Mouse (Mus musculus) limb, embryonic 10.5 days (tissue): Measurements from ENCODE around the gene Pdzd2. TPM values are rescaled to one million over a fixed set of nuclear protein-coding genes. Genes with fewer than 3 reads are reported as not detected.

Source experiments
- DNase-seq: peaks from one replicate; pipeline ENCODE4 v3.0.0-alpha.2; 2017; ENCODE audit warnings: low spot score
- H3K27ac ChIP-seq: fragments of 300-500 bp; sonication (generic); 2 replicates; pipeline ENCODE4 v1.5.1; 2016; ENCODE audit warnings: mild to moderate bottlenecking
- H3K27me3 ChIP-seq: fragments of 300-500 bp; sonication (generic); 2 replicates; pipeline ENCODE4 v1.6.1; 2016; ENCODE audit warnings: low read depth, mild to moderate bottlenecking; ENCODE audit not compliant: poor library complexity, severe bottlenecking
- H3K36me3 ChIP-seq: fragments of 300-500 bp; sonication (generic); 2 replicates; pipeline ENCODE4 v1.6.1; 2016; ENCODE audit warnings: mild to moderate bottlenecking, moderate library complexity
- H3K4me1 ChIP-seq: fragments of 300-500 bp; sonication (generic); 2 replicates; pipeline ENCODE4 v1.6.1; 2016
- H3K4me3 ChIP-seq: fragments of 300-500 bp; sonication (generic); 2 replicates; pipeline ENCODE4 v1.5.1; 2016; ENCODE audit warnings: mild to moderate bottlenecking, moderate library complexity
- H3K9me3 ChIP-seq: fragments of 300-500 bp; sonication (generic); replicated peaks from 2 replicates; pipeline ENCODE4 v1.6.1; 2016; ENCODE audit warnings: mild to moderate bottlenecking
- WGBS: fragments of 180-500 bp; shearing (Covaris S2); methylation state at CpG from one replicate; pipeline ENCODE4 v1.1.7; 2016; 5-methylcytosine and 5-hydroxymethylcytosine counted together
- polyA plus RNA-seq: library from polyadenylated mRNA; unstranded; fragments of >200 nt; fragmentation: Nextera tagmentation; extraction: Ambion mirVana; gene quantifications from 2 replicates; pipeline ENCODE4 v1.2.1, GENCODE M21; 2016

The Pdzd2 gene
- polyA plus RNA-seq, 1 experiment from 2014 or later: 16.0 TPM

DNA sequence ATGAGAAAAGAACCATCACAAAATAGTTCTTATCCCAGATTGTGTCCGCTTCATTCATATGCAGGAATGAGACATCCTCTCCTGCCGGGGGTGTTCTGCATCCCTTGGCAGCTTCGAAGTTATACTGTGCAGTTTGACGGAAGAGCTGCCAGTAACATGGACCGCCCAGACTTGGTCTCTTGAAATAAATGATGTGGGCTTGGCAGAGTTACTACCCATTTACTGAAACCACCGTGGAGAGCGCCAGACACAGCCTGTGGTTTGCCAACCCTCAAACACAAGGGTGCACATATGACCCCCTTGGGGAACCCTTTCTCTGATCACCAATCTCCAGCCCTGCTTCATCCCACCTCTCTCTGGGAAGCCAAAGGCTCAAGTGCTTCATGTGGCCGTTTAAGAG lies 331.5 kb downstream of the Pdzd2 start:
- WGBS: 90% methylated on average over 8 of the region's 8 CpGs
- no peaks in the 10 kb centered on the region for H3K9me3 ChIP-seq
- no peak overlapping the region for H3K4me3 ChIP-seq
- DNase-seq: no peak
- H3K27ac ChIP-seq: no peak overlapping the region
- H3K27me3 ChIP-seq: no peaks in the 10 kb centered on the region
- peaks cover 4% of the 10 kb centered on the region; the same call in 1 of the 2 replicates for H3K36me3 ChIP-seq
- no peaks in the 10 kb centered on the region for H3K4me1 ChIP-seq

DNA sequence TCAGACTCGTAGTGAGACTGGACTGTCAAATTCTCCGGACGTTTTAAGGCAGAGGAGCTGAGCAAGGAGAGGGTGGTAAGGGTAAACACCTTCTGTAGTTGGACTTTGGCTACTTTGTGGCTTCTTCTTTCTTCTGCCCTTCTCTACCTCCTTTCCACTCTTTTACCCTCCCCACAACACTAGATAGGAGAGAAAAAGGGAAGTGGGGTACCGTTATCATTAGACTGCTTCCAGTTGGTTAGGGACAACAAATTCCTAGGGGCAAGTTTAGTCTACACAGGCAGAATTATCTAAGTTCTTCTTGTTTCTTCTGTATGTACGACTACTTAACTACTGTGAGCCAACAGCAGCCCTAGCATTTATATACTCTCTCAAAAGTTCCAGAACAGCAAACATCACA lies 334.1 kb downstream of the Pdzd2 start:
- DNase-seq: no peak
- Histone ChIP-seq H3K27me3 (no peaks in the 10 kb centered on the region), H3K9me3 (no peaks in the 10 kb centered on the region), H3K27ac (no peak overlapping the region), H3K36me3 (peaks cover 11% of the 10 kb centered on the region; the same call in 1 of the 2 replicates), H3K4me3 (no peak overlapping the region), H3K4me1 (no peaks in the 10 kb centered on the region)
- 89% methylated on average over 5 of the region's 5 CpGs for WGBS

DNA sequence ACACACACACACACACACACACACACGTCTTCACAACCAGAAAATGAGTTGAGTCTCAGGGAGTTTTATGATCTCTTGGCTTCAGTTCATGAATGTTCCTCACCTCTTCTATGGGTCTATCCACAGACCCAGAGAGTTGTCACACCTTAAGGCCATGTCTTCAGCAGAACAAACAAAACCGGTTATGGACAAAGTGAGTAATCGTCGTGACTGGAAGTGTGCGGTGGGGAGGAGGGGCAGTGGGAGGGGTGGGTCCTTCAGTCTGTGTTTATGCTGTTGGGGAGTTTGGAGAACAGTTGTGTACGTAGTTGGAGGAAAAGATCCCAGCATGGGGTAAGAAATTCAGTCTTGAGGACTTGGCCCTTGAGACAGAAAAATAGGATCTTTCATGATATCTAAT lies 342.7 kb downstream of the Pdzd2 start:
- H3K9me3 ChIP-seq: no peaks in the 10 kb centered on the region
- no peaks in the 10 kb centered on the region for H3K27me3 ChIP-seq
- H3K4me1 ChIP-seq: no peaks in the 10 kb centered on the region
- no peak overlapping the region for H3K27ac ChIP-seq
- WGBS: 82% methylated on average over 6 of the region's 6 CpGs
- peaks cover 18% of the 10 kb centered on the region; the same call in 1 of the 2 replicates for H3K36me3 ChIP-seq
- DNase-seq: no peak
- H3K4me3 ChIP-seq: no peak overlapping the region

DNA sequence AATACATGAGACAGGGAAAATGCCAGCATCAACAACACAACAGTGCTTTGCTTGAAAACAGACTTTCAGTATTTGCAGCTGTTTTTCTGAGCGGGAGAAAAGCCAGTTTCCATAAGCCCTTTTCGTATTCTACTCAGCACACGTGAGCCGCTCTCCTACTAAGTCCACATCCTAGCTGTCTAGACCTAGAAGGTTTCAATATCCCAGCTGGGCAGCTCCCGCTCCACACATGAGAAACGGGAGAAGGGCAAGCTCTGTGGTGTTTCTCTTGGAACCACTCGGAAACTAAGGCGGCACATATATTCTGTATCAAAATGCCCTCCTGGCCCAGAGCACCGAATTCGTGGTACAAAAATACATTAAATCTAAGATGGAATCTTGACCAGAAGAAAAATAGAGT lies 345.0 kb downstream of the Pdzd2 start:
- Histone ChIP-seq H3K27ac (no peak overlapping the region), H3K9me3 (no peaks in the 10 kb centered on the region), H3K36me3 (peaks cover 14% of the 10 kb centered on the region; the same call in 1 of the 2 replicates), H3K27me3 (no peaks in the 10 kb centered on the region), H3K4me1 (no peaks in the 10 kb centered on the region), H3K4me3 (no peak overlapping the region)
- 91% methylated on average over 10 of the region's 10 CpGs for WGBS
- no peak for DNase-seq

DNA sequence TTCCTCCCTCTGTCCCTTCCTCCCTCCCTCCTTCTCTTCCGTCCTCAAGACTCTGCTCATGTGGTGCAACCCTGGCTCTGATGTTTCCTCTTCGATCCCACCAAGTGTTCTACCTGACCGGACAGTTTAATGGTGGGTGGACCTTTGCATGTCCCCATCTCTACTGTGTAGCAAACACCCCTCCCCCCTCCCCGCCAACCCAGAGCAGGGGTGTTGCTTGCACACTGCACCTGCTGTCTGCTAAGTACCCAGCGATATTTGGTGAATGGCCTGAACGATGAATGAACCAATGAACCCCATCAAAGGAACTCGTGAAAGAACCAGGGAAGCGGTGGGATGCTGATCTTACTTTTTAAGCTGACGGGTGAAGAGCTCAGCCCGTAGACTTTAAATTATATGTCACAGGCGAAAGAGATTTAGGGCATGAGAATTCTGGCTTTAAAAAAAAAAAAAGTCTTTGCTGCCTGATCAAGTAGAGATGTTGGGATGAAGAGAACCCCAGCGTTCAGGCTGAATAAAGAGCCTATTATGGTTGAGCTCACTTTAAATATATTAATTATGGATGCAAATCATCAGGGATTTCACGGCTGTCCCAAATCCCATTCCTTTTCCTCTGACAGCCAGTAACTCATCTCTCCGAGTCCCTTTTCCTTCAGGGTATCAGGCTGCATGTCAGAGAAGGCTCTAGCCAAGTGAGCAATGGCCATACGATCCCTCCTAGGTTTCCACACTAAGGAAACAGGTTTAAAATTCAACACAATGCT lies 350.8 kb downstream of the Pdzd2 start:
- no peaks in the 10 kb centered on the region for H3K4me1 ChIP-seq
- no peak overlapping the region for H3K4me3 ChIP-seq
- 87% methylated on average over 15 of the region's 15 CpGs for whole genome bisulfite sequencing
- H3K36me3 ChIP-seq: peaks cover 6% of the 10 kb centered on the region
- DNase-seq: no peak
- H3K27ac ChIP-seq: no peak overlapping the region
- no peaks in the 10 kb centered on the region for H3K27me3 ChIP-seq
- H3K9me3 ChIP-seq: no peaks in the 10 kb centered on the region

DNA sequence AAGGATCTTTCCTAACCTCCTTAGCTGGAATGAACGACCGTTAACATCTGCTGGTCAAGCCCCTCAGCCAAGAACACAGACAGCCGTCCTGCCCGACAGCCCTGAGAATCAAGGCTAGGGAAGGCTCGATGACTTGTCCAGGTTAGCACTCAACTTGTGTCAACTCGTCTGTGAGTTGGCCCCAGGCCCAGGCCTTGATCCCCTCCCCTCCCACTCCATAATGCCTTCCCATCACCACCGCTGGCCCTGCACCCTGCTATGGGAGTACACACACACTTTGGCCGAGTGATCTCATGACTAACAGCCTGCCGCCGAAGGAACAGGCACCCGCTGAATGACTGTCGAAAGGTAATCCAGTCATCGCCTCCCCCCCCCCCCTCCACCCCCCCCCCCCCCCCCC lies 355.0 kb downstream of the Pdzd2 start:
- Histone ChIP-seq H3K9me3 (no peaks in the 10 kb centered on the region), H3K36me3 (peaks cover 11% of the 10 kb centered on the region), H3K27ac (no peak overlapping the region), H3K4me1 (no peaks in the 10 kb centered on the region), H3K4me3 (no peak overlapping the region), H3K27me3 (no peaks in the 10 kb centered on the region)
- 87% methylated on average over 12 of the region's 13 CpGs for WGBS
- DNase-seq: no peak

DNA sequence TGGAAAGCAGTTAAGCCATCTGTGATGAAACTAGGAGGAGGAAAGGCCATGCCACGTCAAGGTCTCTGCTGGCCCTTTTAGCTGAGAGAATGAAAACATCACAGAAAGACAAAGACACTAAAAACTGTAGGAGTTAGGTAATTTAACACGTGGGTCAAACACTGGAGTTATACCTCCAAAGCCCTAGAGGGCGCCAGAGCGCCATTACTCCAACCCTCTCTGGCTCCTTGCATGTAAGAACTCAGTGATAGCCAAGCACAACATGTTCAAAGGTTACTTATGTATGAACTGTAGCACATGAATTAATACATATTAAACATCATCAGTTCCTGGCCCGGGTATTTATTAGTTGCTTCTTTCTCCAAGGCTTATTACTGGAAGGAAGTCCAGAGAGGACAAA lies 359.2 kb downstream of the Pdzd2 start:
- WGBS: 53% methylated on average over 5 of the region's 5 CpGs
- no peak overlapping the region for H3K27ac ChIP-seq
- DNase-seq: peak; percentile 55

DNA sequence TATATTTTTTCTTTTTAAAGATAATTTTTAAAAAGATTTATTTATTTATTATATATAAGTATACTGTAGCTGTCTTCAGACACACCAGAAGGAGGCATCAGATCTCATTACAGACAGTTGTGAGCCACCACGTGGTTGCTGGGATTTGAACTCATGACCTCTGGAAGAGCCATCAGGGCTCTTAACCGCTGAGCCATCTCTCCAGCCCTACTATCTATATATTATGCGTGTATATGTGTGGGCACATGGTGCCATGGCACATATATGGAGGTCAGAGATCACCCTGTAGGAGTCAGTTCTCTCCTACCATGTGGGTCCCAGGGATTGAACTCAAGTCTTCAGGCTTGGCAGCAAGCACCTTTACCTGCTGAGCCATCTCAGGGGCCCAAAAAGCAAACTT lies 359.7 kb downstream of the Pdzd2 start:
- Histone ChIP-seq H3K4me3 (no peak overlapping the region), H3K27ac (no peak overlapping the region), H3K27me3 (peaks cover 7% of the 10 kb centered on the region; the same call in 1 of the 2 replicates), H3K36me3 (peaks cover 7% of the 10 kb centered on the region; the same call in 1 of the 2 replicates), H3K4me1 (peaks cover 20% of the 10 kb centered on the region), H3K9me3 (no peaks in the 10 kb centered on the region)
- WGBS: 91% methylated on average over 3 of the region's 3 CpGs
- no peak for DNase-seq

More for the DNA sequence above, 359.2 kb downstream of the Pdzd2 start:
- H3K4me1 ChIP-seq: peaks cover 15% of the 10 kb centered on the region
- H3K27me3 ChIP-seq: peaks cover 7% of the 10 kb centered on the region; the same call in 1 of the 2 replicates
- H3K4me3 ChIP-seq: no peak overlapping the region
- no peaks in the 10 kb centered on the region for H3K9me3 ChIP-seq
- H3K36me3 ChIP-seq: peaks cover 10% of the 10 kb centered on the region

DNA sequence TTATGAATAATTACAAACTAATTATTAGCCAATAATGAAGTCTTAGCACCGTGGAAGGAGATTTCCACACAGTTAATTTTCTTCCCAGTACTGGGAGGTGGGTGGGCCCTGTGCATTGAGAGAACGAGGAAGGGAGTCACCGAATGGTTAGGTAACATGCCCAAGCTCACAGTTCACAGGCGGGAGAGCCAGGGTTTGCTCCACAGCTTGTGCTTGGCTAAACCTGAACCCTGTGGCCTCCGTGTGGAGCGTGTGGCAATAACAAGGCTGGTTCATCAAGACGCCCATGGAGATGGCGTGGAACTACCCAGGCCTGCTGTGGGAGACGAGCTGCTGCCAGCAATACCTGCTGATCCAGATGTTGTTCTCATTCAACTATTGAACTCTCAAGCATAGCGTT lies 361.9 kb downstream of the Pdzd2 start:
- no peak overlapping the region for H3K4me3 ChIP-seq
- WGBS: 85% methylated on average over 10 of the region's 10 CpGs
- H3K9me3 ChIP-seq: no peaks in the 10 kb centered on the region
- no peak overlapping the region for H3K27ac ChIP-seq
- peaks cover 29% of the 10 kb centered on the region for H3K36me3 ChIP-seq
- H3K27me3 ChIP-seq: peaks cover 15% of the 10 kb centered on the region
- no peak for DNase-seq
- peaks cover 40% of the 10 kb centered on the region for H3K4me1 ChIP-seq

DNA sequence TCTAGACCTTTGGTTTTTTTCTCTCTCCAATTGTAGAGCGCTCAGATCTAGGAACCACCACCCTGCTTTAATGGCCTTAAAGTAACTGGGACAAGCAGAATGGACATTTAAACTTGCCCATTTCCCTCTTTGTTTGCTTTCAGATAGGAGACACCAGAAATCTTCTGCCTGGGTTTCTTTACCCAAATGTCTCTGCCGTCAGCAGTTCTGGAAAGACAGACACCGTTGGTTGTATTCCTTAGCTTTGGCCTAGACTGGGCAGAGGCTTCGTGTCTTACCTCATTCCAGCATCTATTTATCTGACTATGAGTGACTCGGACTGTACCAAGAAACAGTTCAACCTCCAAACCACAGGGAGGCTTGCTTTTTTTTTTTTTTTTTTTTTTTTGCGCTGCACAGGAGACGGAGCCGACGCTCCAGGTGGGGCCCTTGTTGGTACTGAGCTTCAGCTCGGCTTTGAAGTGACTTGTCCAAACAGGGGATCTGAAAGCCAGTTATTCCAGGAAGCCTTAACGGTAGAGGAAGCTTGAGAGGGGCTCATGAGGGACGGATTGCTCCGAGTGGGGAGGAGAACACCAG lies 363.1 kb downstream of the Pdzd2 start:
- no peak overlapping the region for H3K4me3 ChIP-seq
- peaks cover 15% of the 10 kb centered on the region for H3K27me3 ChIP-seq
- H3K9me3 ChIP-seq: no peaks in the 10 kb centered on the region
- no peak for DNase-seq
- peaks cover 37% of the 10 kb centered on the region for H3K36me3 ChIP-seq
- WGBS: 53% methylated on average over 13 of the region's 13 CpGs
- peaks cover 41% of the 10 kb centered on the region for H3K4me1 ChIP-seq
- peak overlapping the region; percentile 78; the same call in 1 of the 2 replicates for H3K27ac ChIP-seq

DNA sequence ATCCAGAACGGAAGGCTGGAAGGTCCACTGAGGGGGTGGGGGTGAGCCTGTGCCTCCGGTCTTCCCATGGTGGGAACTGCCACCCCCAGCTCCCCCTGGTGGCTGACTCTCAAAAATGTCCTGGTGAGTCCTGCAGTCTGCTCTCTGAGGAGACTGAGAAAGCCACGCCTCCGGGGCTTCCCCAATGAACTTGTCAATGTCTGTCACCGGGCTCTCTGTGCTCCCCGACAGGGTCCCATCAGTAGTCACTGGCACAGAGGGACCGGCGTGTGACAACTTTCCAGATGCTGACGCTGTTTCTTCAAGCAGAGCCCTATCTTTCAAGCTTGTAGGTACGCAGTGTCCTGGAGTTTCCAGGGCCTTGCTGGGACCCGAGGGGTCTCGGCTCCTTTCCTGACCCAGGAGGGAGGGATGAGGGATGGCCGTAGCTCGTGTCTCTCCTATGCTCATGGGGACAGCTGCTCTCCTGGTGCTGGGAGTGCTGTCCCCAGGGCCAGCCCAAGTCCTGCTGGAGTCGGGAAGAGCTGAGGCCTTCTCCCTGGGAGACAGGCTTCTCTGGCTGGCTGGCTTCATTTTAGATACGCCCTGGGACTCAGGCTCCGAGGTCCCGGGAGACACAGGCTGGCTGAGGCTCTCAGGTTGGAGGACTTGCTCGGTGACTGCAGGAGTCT lies 363.9 kb downstream of the Pdzd2 start:
- H3K4me3 ChIP-seq: peak overlapping the region; percentile 41
- peak; percentile 93 for DNase-seq
- H3K4me1 ChIP-seq: peaks cover 44% of the 10 kb centered on the region
- no peaks in the 10 kb centered on the region for H3K9me3 ChIP-seq
- H3K36me3 ChIP-seq: peaks cover 36% of the 10 kb centered on the region
- peaks cover 15% of the 10 kb centered on the region for H3K27me3 ChIP-seq
- WGBS: 4% methylated on average over 19 of the region's 19 CpGs
- H3K27ac ChIP-seq: peak overlapping the region; percentile 78

DNA sequence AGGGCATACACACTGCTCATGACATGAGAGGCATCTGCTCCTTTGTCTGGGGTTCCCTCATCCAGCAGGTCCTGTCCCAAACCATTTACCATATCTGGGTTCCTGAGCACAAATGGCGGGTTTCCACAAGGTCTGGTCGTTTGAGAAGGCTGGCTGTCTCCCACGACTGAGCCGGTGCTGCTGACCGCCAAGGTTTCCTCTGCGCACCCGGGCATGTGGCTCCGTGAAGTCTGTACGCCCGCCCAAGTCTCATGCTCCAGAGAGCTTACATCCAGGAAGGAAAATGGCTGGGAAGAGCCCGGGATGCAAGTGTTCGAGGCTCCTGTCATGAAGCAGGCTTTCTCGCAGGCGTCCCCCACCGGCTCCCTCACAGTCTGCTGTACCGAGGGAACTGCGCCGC lies 364.8 kb downstream of the Pdzd2 start:
- Histone ChIP-seq H3K9me3 (no peaks in the 10 kb centered on the region), H3K4me1 (peaks cover 44% of the 10 kb centered on the region), H3K4me3 (peak overlapping the region; percentile 41), H3K27ac (peak overlapping the region; percentile 78), H3K27me3 (peaks cover 15% of the 10 kb centered on the region), H3K36me3 (peaks cover 32% of the 10 kb centered on the region)
- DNase-seq: peak; percentile 39
- 58% methylated on average over 18 of the region's 18 CpGs for WGBS

DNA sequence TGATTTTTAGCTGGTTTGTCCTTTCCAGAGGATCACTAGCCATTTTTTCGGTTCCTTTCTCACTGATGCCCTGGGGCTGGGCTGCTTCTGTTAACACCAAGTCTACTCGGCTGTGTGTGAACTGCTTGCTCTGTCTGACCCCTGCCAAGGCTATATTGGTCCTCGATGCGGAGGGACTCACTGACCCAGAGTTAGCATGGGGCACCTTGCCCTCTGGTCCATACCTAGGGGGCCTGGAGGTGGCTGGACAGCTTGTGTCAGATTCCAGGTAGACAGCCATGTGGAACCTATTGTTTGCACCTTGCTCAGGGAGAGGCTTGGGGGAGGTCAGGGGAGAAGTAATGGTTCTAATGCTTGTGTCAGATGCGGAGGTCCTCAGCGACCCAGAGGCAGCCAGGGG lies 365.8 kb downstream of the Pdzd2 start:
- H3K9me3 ChIP-seq: no peaks in the 10 kb centered on the region
- H3K27ac ChIP-seq: peak overlapping the region; percentile 47
- peaks cover 32% of the 10 kb centered on the region for H3K36me3 ChIP-seq
- WGBS: 85% methylated on average over 6 of the region's 6 CpGs
- H3K4me3 ChIP-seq: no peak overlapping the region
- DNase-seq: no peak
- peaks cover 15% of the 10 kb centered on the region for H3K27me3 ChIP-seq
- peaks cover 44% of the 10 kb centered on the region for H3K4me1 ChIP-seq
